Mouse (Mus musculus) lung, adult 2 months (tissue): ENCODE measurements around the gene Cav2. TPM values are rescaled to one million over a fixed set of nuclear protein-coding genes. Genes with fewer than 3 reads are reported as not detected.

Source experiments
- DNase-seq: peaks from one replicate; pipeline ENCODE4 v3.0.0; 2022
- H3K4me1 ChIP-seq: fragments of 200-500 bp; 2 replicates; pipeline ENCODE4 v1.6.1; 2011; ENCODE audit warnings: low read length; ENCODE audit not compliant: control insufficient read depth, insufficient read depth
- H3K4me3 ChIP-seq: fragments of 200-500 bp; replicated peaks from 2 replicates; pipeline ENCODE3; 2011; ENCODE audit warnings: low read depth, mild to moderate bottlenecking, control low read depth, low read length; ENCODE audit errors: extremely low read depth
- CTCF ChIP-seq: fragments of 200-500 bp; IDR thresholded peaks from 2 replicates; pipeline ENCODE4 v1.5.1; 2011; ENCODE audit warnings: mild to moderate bottlenecking, low read length, control low read depth; ENCODE audit not compliant: insufficient read depth
- POLR2A ChIP-seq: fragments of 200-500 bp; IDR thresholded peaks from 2 replicates; pipeline ENCODE4 v1.6.1; 2011; ENCODE audit warnings: low read depth, mild to moderate bottlenecking, control low read depth, low read length, borderline replicate concordance; ENCODE audit errors: extremely low read depth
- WGBS: fragments of 180-500 bp; shearing (Covaris S2); methylation state at CpG from one replicate; pipeline ENCODE4 v1.1.7; 2018; 5-methylcytosine and 5-hydroxymethylcytosine counted together
- polyA plus RNA-seq: library from polyadenylated mRNA; depleted of rRNA; stranded (reverse); fragments of >200 nt; gene quantifications from 2 replicates; pipeline ENCODE4 v1.2.3, GENCODE M21; 2012

The Cav2 gene
- polyA plus RNA-seq, 1 experiment: 220 TPM

GRCm38 (mm10) chr6:17307461-17308115, 26.6 kb downstream of the Cav2 start:
- whole genome bisulfite sequencing: 5% methylated on average over 31 of the region's 31 CpGs
- TF ChIP-seq POLR2A (peak; percentile 54; the same call in 1 of the 2 replicates), CTCF (peak; percentile 56)
- peak; percentile 81 for DNase-seq
- Histone ChIP-seq H3K4me3 (peak overlapping the region; percentile 99), H3K4me1 (peaks cover 3% of the 10 kb centered on the region; the same call in 1 of the 2 replicates)

- 11% methylated on average over 2 of the region's 2 CpGs for WGBS
- H3K4me1 ChIP-seq: peaks cover 3% of the 10 kb centered on the region; the same call in 1 of the 2 replicates
- no peak for DNase-seq
- TF ChIP-seq CTCF: no peak
- TF ChIP-seq POLR2A: no peak
- peak overlapping the region; percentile 99 for H3K4me3 ChIP-seq
Observed at GRCm38 (mm10) chr6:17308661-17309060, 27.7 kb downstream of the Cav2 start.

- peaks cover 3% of the 10 kb centered on the region for H3K4me1 ChIP-seq
- no peak for DNase-seq
- WGBS: 36% methylated on average over 2 of the region's 2 CpGs
- H3K4me3 ChIP-seq: peak overlapping the region; percentile 99
- TF ChIP-seq CTCF: no peak
- TF ChIP-seq POLR2A: no peak
Observed at GRCm38 (mm10) chr6:17309260-17309659, 28.3 kb downstream of the Cav2 start.

GRCm38 (mm10) chr6:17314241-17314640, 33.3 kb downstream of the Cav2 start:
- Histone ChIP-seq H3K4me1 (peaks cover 13% of the 10 kb centered on the region), H3K4me3 (no peak overlapping the region)
- 46% methylated on average over 2 of the region's 2 CpGs for WGBS
- no peak for DNase-seq
- TF ChIP-seq CTCF (no peak), POLR2A (no peak)

GRCm38 (mm10) chr6:17314659-17315616, 34.0 kb downstream of the Cav2 start:
- WGBS: 50% methylated on average over 5 of the region's 5 CpGs
- Histone ChIP-seq H3K4me3 (no peak overlapping the region), H3K4me1 (peaks cover 13% of the 10 kb centered on the region)
- no peak for DNase-seq
- TF ChIP-seq POLR2A (no peak), CTCF (no peak)

GRCm38 (mm10) chr6:17316294-17317166, 35.5 kb downstream of the Cav2 start:
- WGBS: 38% methylated on average over 15 of the region's 15 CpGs

GRCm38 (mm10) chr6:17317167-17317524, 36.2 kb downstream of the Cav2 start:
- TF ChIP-seq POLR2A: no peak
- no peak for TF ChIP-seq CTCF
- Histone ChIP-seq H3K4me1 (peaks cover 21% of the 10 kb centered on the region), H3K4me3 (no peak overlapping the region)
- 16% methylated on average over 1 of the region's 1 CpGs for WGBS
- no peak for DNase-seq

More at GRCm38 (mm10) chr6:17316294-17317166, 35.5 kb downstream of the Cav2 start:
- Histone ChIP-seq H3K4me1 (peaks cover 17% of the 10 kb centered on the region), H3K4me3 (no peak overlapping the region)
- DNase-seq: no peak
- TF ChIP-seq POLR2A (no peak), CTCF (no peak)

- TF ChIP-seq CTCF (no peak), POLR2A (no peak)
- DNase-seq: no peak
- H3K4me1 ChIP-seq: peaks cover 21% of the 10 kb centered on the region
- H3K4me3 ChIP-seq: no peak overlapping the region
- WGBS: 13% methylated on average over 1 of the region's 1 CpGs
Observed at GRCm38 (mm10) chr6:17317944-17318343, 37.0 kb downstream of the Cav2 start.

- 49% methylated on average over 6 of the region's 6 CpGs for WGBS
- peaks cover 22% of the 10 kb centered on the region for H3K4me1 ChIP-seq
- H3K4me3 ChIP-seq: no peak overlapping the region
- no peak for DNase-seq
- TF ChIP-seq CTCF (no peak), POLR2A (no peak)
Observed at GRCm38 (mm10) chr6:17321976-17322375, 41.0 kb downstream of the Cav2 start.
